Mouse (Mus musculus) E14TG2a.4 (cell line): ENCODE measurements around the gene Scd2.
"Not testable (repeated sequence)": the region's sequence is repeated elsewhere in the genome, so short reads cannot be mapped to it uniquely, and the experiment has no call there.

Source experiments
- H3K27me3 ChIP-seq: 2 replicates; pipeline ENCODE4 v1.6.1; 2014; ENCODE audit warnings: low read length, control low read depth; ENCODE audit not compliant: insufficient read depth
- H3K36me3 ChIP-seq: 2 replicates; pipeline ENCODE4 v1.6.1; 2014; ENCODE audit warnings: low read length, control low read depth; ENCODE audit not compliant: insufficient read depth
- H3K4me1 ChIP-seq: replicated peaks from 2 replicates; pipeline ENCODE4 v1.6.1; 2014; ENCODE audit warnings: low read depth, low read length, control low read depth
- H3K4me3 ChIP-seq: replicated peaks from 2 replicates; pipeline ENCODE4 v1.5.1; 2014; ENCODE audit warnings: mild to moderate bottlenecking, low read length
- H3K9me3 ChIP-seq: 2 replicates; pipeline ENCODE4 v1.6.1; 2014; ENCODE audit warnings: low read length, control low read depth
- CTCF ChIP-seq: conservative IDR thresholded peaks from 2 replicates; pipeline ENCODE4 v1.5.1; 2014; ENCODE audit warnings: low read length
- NANOG ChIP-seq: IDR thresholded peaks from 2 replicates; pipeline ENCODE4 v1.6.1; 2014; ENCODE audit warnings: borderline replicate concordance, low read length, mixed read lengths
- POU5F1 ChIP-seq: IDR thresholded peaks from 2 replicates; pipeline ENCODE4 v1.6.1; 2014; ENCODE audit warnings: low read length, borderline replicate concordance

Scd2 gene

DNA sequence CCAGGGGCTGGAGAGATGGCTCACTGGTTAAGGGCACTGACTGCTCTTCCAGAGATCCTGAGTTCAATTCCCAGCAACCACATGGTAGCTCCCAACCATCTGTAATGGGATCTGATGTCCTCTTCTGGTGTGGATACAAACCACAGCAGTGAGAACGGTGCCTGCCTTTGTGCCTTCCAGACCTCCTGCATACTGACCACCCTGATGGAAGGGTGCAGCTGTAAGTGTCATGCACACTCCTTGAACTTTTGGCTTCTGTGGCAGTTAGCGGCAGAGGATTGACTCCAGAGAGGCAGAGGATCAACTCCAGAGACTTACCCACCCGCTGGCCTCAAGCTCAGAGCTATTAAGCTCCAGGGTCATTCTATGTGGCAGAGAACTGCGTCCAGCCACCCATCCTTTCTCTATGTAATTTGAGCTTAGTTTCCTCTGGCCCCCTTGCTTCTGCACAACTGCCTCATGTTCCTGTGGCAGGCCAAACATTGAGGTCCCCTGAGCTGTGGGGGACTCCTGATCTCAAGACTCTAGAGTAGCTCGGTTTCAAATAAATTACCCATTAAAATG lies 23.4 kb downstream of the Scd2 start:
- no peaks in the 10 kb centered on the region for H3K36me3 ChIP-seq
- H3K9me3 ChIP-seq, result no peaks in the 10 kb centered on the region
- no peak overlapping the region for H3K4me3 ChIP-seq
- no peaks in the 10 kb centered on the region for H3K27me3 ChIP-seq
- no peak for TF ChIP-seq CTCF
- TF ChIP-seq NANOG, result no peak
- TF ChIP-seq POU5F1, result no peak
- peaks cover 58% of the 10 kb centered on the region for H3K4me1 ChIP-seq

- Histone ChIP-seq H3K27me3 (no peaks in the 10 kb centered on the region), H3K36me3 (no peaks in the 10 kb centered on the region), H3K9me3 (no peaks in the 10 kb centered on the region), H3K4me1 (peaks cover 52% of the 10 kb centered on the region), H3K4me3 (no peak overlapping the region)
- no peak for TF ChIP-seq CTCF
- TF ChIP-seq POU5F1, result no peak
- TF ChIP-seq NANOG, result no peak
Observed at GRCm38 (mm10) chr19:44317391-44317790, 23.9 kb downstream of the Scd2 start.

DNA sequence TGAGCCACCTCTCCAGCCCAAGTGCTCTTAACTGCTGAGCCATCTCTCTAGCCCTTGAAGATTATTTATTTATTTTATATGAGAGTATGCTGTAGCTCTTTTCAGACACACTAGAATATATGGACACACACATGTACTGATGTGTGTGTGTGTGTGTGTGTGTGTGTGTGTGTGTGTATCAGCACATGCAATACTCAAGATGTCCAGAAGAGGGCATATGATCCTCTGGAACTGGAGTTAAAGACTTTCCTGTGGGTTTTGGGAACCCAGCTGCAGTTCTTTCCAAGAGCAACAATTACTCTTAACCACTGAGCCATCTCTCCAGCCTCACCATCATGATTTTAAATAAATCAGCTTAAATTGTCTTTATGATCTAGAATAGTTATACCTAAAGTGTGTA lies 25.1 kb downstream of the Scd2 start:
- Histone ChIP-seq H3K27me3 (no peaks in the 10 kb centered on the region), H3K4me1 (peaks cover 48% of the 10 kb centered on the region), H3K4me3 (no peak overlapping the region), H3K9me3 (no peaks in the 10 kb centered on the region), H3K36me3 (no peaks in the 10 kb centered on the region)
- TF ChIP-seq CTCF (peak; percentile 73), POU5F1 (no peak), NANOG (no peak)

DNA sequence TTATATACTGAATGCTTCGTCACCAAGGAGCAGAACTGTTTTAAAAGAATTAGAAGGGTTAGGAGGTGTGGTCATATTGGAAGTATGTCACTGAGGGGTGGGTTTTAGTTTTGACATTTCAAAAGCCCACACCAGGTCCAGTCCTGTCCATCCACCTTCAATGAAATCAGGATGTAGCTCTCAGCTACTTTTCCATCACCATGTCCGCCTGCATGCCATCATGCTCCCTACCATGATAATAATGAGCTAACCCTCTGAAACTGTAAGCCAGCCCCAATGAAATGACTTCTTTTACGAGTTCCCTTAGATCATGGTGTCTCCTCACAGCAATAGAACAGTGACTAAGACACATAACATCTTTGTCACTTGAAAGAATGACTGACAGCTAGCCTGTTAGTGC lies 26.8 kb downstream of the Scd2 start:
- TF ChIP-seq POU5F1 (no peak), NANOG (no peak), CTCF (no peak)

DNA sequence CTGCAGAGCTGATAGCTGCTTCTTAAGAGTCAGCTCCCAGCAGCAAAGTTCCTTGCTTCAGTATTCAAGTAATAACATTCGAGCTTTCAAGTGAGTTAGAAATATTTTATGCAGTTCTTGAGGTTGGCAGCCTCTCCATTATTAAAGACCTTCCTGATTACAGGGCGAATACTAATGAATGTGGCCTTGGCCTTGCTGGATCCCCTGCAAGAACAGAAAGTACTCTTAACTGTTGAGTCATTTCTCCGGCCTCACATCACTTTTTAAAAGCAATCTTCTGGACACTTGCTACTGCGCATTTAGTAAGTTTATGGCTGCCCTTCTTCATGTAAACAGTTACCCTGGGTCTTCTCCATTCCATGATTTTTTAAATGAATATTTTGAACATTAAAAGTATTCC lies 27.7 kb downstream of the Scd2 start:
- Histone ChIP-seq H3K4me3 (no peak overlapping the region), H3K27me3 (no peaks in the 10 kb centered on the region), H3K9me3 (peaks cover 4% of the 10 kb centered on the region), H3K36me3 (no peaks in the 10 kb centered on the region), H3K4me1 (peaks cover 28% of the 10 kb centered on the region)
- no peak for TF ChIP-seq POU5F1
- no peak for TF ChIP-seq NANOG
- no peak for TF ChIP-seq CTCF

More for the DNA sequence above, 26.8 kb downstream of the Scd2 start:
- Histone ChIP-seq H3K4me3 (no peak overlapping the region), H3K4me1 (peaks cover 33% of the 10 kb centered on the region), H3K9me3 (no peaks in the 10 kb centered on the region), H3K27me3 (no peaks in the 10 kb centered on the region), H3K36me3 (no peaks in the 10 kb centered on the region)

DNA sequence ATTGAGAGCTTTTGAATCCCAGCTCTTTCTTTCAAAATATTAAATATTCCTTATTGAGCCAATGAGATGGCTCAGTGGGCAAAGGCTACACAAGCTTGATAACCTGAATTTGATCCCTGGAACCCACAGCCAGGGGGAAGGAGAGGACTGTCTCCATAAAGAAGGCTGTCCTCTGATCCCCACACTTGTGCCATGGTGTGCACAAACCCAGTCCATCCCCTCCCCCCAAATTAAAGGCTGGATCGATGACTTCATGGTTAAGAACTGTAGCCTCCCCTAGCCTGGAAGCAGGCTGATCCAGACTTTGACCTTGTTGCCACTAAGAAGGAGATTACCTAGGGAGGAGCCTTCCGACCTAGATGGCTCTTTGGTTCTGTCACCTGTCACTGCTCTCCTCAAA lies 28.2 kb downstream of the Scd2 start:
- Histone ChIP-seq H3K27me3 (no peaks in the 10 kb centered on the region), H3K9me3 (peaks cover 5% of the 10 kb centered on the region), H3K4me3 (no peak overlapping the region), H3K36me3 (no peaks in the 10 kb centered on the region), H3K4me1 (peaks cover 24% of the 10 kb centered on the region)
- no peak for TF ChIP-seq CTCF
- TF ChIP-seq NANOG, result no peak
- TF ChIP-seq POU5F1, result no peak

DNA sequence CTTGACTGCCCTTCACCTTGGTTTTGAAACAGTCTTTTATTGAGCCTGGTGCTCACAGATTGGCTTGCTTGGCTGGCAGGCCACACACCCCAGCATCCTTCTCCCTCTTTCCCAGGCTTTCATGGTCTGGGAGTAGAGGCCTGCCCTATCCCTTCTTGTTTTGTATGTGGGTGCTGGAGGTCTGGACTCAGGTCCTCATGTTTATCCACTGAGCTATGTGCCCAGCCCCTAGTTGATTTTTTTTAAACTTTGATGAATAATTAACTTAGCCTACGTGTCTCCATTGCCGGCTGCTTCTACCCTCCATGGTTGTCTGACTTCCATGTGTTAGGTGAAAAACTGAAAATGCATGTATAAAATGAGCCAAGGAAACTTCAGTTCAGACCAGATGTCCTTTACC lies 36.1 kb downstream of the Scd2 start:
- Histone ChIP-seq H3K4me1 (peaks cover 7% of the 10 kb centered on the region; the same call in 1 of the 2 replicates), H3K4me3 (no peak overlapping the region), H3K36me3 (no peaks in the 10 kb centered on the region), H3K9me3 (peaks cover 14% of the 10 kb centered on the region), H3K27me3 (peaks cover 20% of the 10 kb centered on the region)
- TF ChIP-seq POU5F1, result no peak
- TF ChIP-seq NANOG, result no peak
- TF ChIP-seq CTCF, result no peak

GRCm38 (mm10) chr19:44331128-44331527 lies 37.7 kb downstream of the Scd2 start:
- not testable (repeated sequence) for H3K36me3 ChIP-seq, H3K4me1 ChIP-seq, H3K4me3 ChIP-seq
- peaks cover 30% of the 10 kb centered on the region for H3K27me3 ChIP-seq
- peaks cover 11% of the 10 kb centered on the region for H3K9me3 ChIP-seq

DNA sequence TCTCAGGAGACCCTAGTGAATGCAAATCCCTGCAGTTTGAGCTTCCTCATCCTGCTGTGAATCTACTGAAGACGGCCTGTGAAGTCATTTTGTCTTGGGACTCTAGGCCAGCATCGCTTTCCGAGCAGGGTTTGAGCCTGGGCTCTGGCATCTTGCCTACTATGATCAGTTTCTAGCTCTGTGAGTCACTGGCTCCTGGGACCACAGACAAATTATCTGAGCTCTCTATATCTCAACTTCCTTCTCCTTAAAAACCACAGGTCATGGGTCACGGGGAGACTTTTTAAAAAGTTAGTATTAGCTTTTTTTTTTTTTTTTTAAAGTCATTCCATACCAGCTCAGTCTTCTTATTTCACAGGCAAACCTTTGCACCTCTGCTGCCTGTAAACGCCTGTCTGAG lies 38.4 kb downstream of the Scd2 start:
- Histone ChIP-seq H3K27me3 (peaks cover 30% of the 10 kb centered on the region), H3K9me3 (0 out of 2 replicates have a peak, but pooled peaks cover 9% of the 10 kb centered on the region), H3K4me3 (no peak overlapping the region), H3K36me3 (no peaks in the 10 kb centered on the region), H3K4me1 (peaks cover 7% of the 10 kb centered on the region; the same call in 1 of the 2 replicates)
- TF ChIP-seq POU5F1, result no peak
- TF ChIP-seq NANOG, result no peak
- no peak for TF ChIP-seq CTCF
